Comparison of ENCODE assay signal across 12 mouse cellular contexts in the genomic region with DNA sequence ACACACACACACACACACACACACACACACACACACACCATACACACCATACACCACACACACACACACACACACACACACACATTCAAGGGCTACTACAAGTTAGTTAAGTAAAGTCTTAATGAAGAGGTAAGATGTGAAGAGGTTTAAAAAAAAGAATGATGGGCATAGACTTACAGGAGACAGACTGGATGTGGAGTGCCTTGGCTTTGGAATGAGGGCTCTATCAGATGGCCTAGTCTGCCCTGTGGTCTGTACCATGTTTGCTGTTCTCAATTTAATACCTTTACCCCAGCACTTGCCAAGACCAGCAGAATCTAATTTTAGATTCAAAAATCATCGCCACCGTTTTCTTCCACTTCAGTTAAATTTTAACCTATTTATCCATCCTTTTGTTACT. TPM values are rescaled to one million over a fixed set of nuclear protein-coding genes. Genes with fewer than 3 reads are reported as not detected.
DNase-seq lines count a peak whose midpoint lies in the region; ATAC-seq and TF ChIP-seq lines count a peak whose summit lies in the region.
"Had no signal": no experiment of that assay in that cellular context is flagged by ENCODE, and none has a peak within 500 bp of the region (broad histone marks: within the 10 kb centered on the region; RNA-seq: fewer than 3 reads in every experiment).

No protein-coding gene starts in this region.

- no peaks in the 10 kb centered on the region for H3K36me3 ChIP-seq in heart, embryonic 10.5 days
- no peaks in the 10 kb centered on the region for H3K36me3 ChIP-seq in lung, embryonic 15.5 days
- no peaks in the 10 kb centered on the region for H3K36me3 ChIP-seq in lung, postnatal 0 days (ENCODE audit: insufficient read depth, low read length)
- H3K36me3 ChIP-seq in forebrain, embryonic 16.5 days (ENCODE audit: control insufficient read depth, insufficient read depth) = no peaks in the 10 kb centered on the region
- H3K36me3 ChIP-seq: limb, embryonic 15.5 days; stomach, embryonic 15.5 days had no signal

- WGBS in heart, embryonic 10.5 days = 70% methylated on average over 2 of the region's 2 CpGs
- 49% methylated on average over 2 of the region's 2 CpGs for WGBS in lung, embryonic 15.5 days
- WGBS in lung, postnatal 0 days = 37% methylated on average over 2 of the region's 2 CpGs
- 54% methylated on average over 2 of the region's 2 CpGs for WGBS in forebrain, embryonic 16.5 days

- peak overlapping the region; percentile 33; the same call in 1 of the 2 replicates for H3K27ac ChIP-seq in heart, embryonic 10.5 days
- peak overlapping the region; percentile 44 for H3K27ac ChIP-seq in lung, embryonic 15.5 days
- H3K27ac ChIP-seq in lung, postnatal 0 days (ENCODE audit: low read length) = no peak overlapping the region
- peak overlapping the region; percentile 13; the same call in 1 of the 2 replicates for H3K27ac ChIP-seq in embryonic fibroblast, embryonic 13.5 days (ENCODE audit: insufficient read depth, low read length)
- no peak overlapping the region for H3K27ac ChIP-seq in forebrain, embryonic 16.5 days (ENCODE audit: low read length)
- H3K27ac ChIP-seq: limb, embryonic 15.5 days; stomach, embryonic 15.5 days had no signal

- ATAC-seq in lung, embryonic 15.5 days (ENCODE audit: borderline replicate concordance, extremely low read depth, low FRiP score, low TSS enrichment) = no peak; the same call in 1 of the 2 replicates
- ATAC-seq in lung, postnatal 0 days = no peak
- peak; percentile 7; the same call in 1 of the 2 replicates for ATAC-seq in forebrain, embryonic 16.5 days

- H3K4me2 ChIP-seq in lung, embryonic 15.5 days = no peak overlapping the region
- H3K4me2 ChIP-seq in lung, postnatal 0 days (replicated peaks; ENCODE audit: low read depth, low read length) = no peak overlapping the region
- H3K4me2 ChIP-seq in forebrain, embryonic 16.5 days (ENCODE audit: low read length) = no peak overlapping the region
- H3K4me2 ChIP-seq: limb, embryonic 15.5 days; stomach, embryonic 15.5 days had no signal

- TF ChIP-seq POLR2A in embryonic fibroblast, embryonic 13.5 days (IDR thresholded peaks at IDR 0.05; ENCODE audit: low read depth, low read length) = no peak

- H3K9ac ChIP-seq in lung, embryonic 15.5 days = no peak overlapping the region
- H3K9ac ChIP-seq in lung, postnatal 0 days (replicated peaks; ENCODE audit: low read depth) = no peak overlapping the region
- H3K9ac ChIP-seq in forebrain, embryonic 16.5 days (replicated peaks; ENCODE audit: low read depth, low read length) = no peak overlapping the region
- H3K9ac ChIP-seq: limb, embryonic 15.5 days; stomach, embryonic 15.5 days had no signal

- H3K4me3 ChIP-seq in heart, embryonic 10.5 days = no peak overlapping the region
- H3K4me3 ChIP-seq in lung, embryonic 15.5 days = no peak overlapping the region
- no peak overlapping the region for H3K4me3 ChIP-seq in lung, postnatal 0 days (ENCODE audit: low read depth, low read length)
- no peak overlapping the region for H3K4me3 ChIP-seq in embryonic fibroblast, embryonic 13.5 days (ENCODE audit: insufficient read depth, low read length)
- H3K4me3 ChIP-seq in forebrain, embryonic 16.5 days (replicated peaks; ENCODE audit: low read length) = no peak overlapping the region
- H3K4me3 ChIP-seq: limb, embryonic 15.5 days; stomach, embryonic 15.5 days had no signal

- H3K9me3 ChIP-seq in heart, embryonic 10.5 days = no peaks in the 10 kb centered on the region
- no peaks in the 10 kb centered on the region for H3K9me3 ChIP-seq in lung, embryonic 15.5 days
- H3K9me3 ChIP-seq in lung, postnatal 0 days (ENCODE audit: low read length) = no peaks in the 10 kb centered on the region
- no peaks in the 10 kb centered on the region for H3K9me3 ChIP-seq in forebrain, embryonic 16.5 days (ENCODE audit: control insufficient read depth, low read length)
- H3K9me3 ChIP-seq: limb, embryonic 15.5 days; stomach, embryonic 15.5 days had no signal

- no peak for DNase-seq in heart, embryonic 10.5 days (ENCODE audit: low spot score)
- no peak for DNase-seq in heart, adult 8-10 months (ENCODE audit: low spot score)
- no peak for DNase-seq in lung, postnatal 0 days (ENCODE audit: low spot score)
- DNase-seq in adrenal gland, postnatal 25 days = no peak
- DNase-seq: adrenal gland, adult 2 months; kidney, adult 9 months; right cerebral cortex, postnatal 4 days had no signal

- TF ChIP-seq CTCF in lung, postnatal 0 days (IDR thresholded peaks at IDR 0.05) = no peak
- TF ChIP-seq CTCF in embryonic fibroblast, embryonic 13.5 days (IDR thresholded peaks at IDR 0.05; ENCODE audit: borderline replicate concordance, insufficient read depth, low read length) = no peak

- no peaks in the 10 kb centered on the region for H3K27me3 ChIP-seq in heart, embryonic 10.5 days (ENCODE audit: insufficient read depth, poor library complexity, severe bottlenecking)
- no peaks in the 10 kb centered on the region for H3K27me3 ChIP-seq in lung, embryonic 15.5 days
- no peaks in the 10 kb centered on the region for H3K27me3 ChIP-seq in lung, postnatal 0 days (replicated peaks; ENCODE audit: insufficient read depth, low read length)
- H3K27me3 ChIP-seq in forebrain, embryonic 16.5 days (replicated peaks; ENCODE audit: control insufficient read depth, insufficient read depth, low read length) = no peaks in the 10 kb centered on the region
- H3K27me3 ChIP-seq: limb, embryonic 15.5 days; stomach, embryonic 15.5 days had no signal

- H3K4me1 ChIP-seq in heart, embryonic 10.5 days = peaks cover 36% of the 10 kb centered on the region
- peaks cover 59% of the 10 kb centered on the region for H3K4me1 ChIP-seq in lung, embryonic 15.5 days
- peaks cover 25% of the 10 kb centered on the region; the same call in 1 of the 2 replicates for H3K4me1 ChIP-seq in lung, postnatal 0 days (ENCODE audit: insufficient read depth, low read depth, low read length)
- peaks cover 9% of the 10 kb centered on the region for H3K4me1 ChIP-seq in embryonic fibroblast, embryonic 13.5 days (ENCODE audit: control insufficient read depth, insufficient read depth, low read length)
- peaks cover 5% of the 10 kb centered on the region for H3K4me1 ChIP-seq in forebrain, embryonic 16.5 days (replicated peaks; ENCODE audit: control insufficient read depth, insufficient read depth, low read length)

- no peak for TF ChIP-seq EP300 in lung, postnatal 0 days (IDR thresholded peaks at IDR 0.05)

RNA-seq across cellular contexts. Expression of gene Mbnl1, which starts 41.1 kb away (rescaled TPM):
- 66.5 and 71.7 TPM in 2 replicates for polyA plus RNA-seq in heart, embryonic 10.5 days (2016; fragmentation: Nextera tagmentation; extraction: Ambion mirVana)
- 100 to 1,000 TPM; 226 to 256 (median 245) TPM for total RNA-seq in heart, adult 8-10 months (2022)
- 168 and 169 TPM in 2 replicates for polyA plus RNA-seq in lung, embryonic 15.5 days (2015; fragmentation: Nextera tagmentation; extraction: Ambion mirVana)
- polyA plus RNA-seq in lung, postnatal 0 days (2015; fragmentation: Nextera tagmentation; extraction: Ambion mirVana) = 115 and 127 TPM in 2 replicates
- 191 and 192 TPM in 2 replicates for polyA plus RNA-seq in embryonic fibroblast, embryonic 13.5 days (2011; ENCODE audit: insufficient read length, low read depth, missing spikeins)
- polyA plus RNA-seq in forebrain, embryonic 16.5 days (2015; fragmentation: Nextera tagmentation; extraction: Ambion mirVana) = 47.0 and 52.0 TPM in 2 replicates
- total RNA-seq in adrenal gland, postnatal 25 days (2021) = 556 and 573 TPM in 2 replicates

Comparison
In these comparisons a context has a peak if more than half of its experiments do, and no peak if none do; other contexts are left out.
1. H3K27ac ChIP-seq: peak in heart, embryonic 10.5 days (single experiment), lung, embryonic 15.5 days (single experiment) and embryonic fibroblast, embryonic 13.5 days (single experiment); none in lung, postnatal 0 days (single experiment) and forebrain, embryonic 16.5 days (single experiment).